Mouse (Mus musculus) limb, embryonic 11.5 days (tissue): ENCODE data around the gene Cela2a. TPM values are rescaled to one million over a fixed set of nuclear protein-coding genes. Genes with fewer than 3 reads are reported as not detected.

Experiments used
- ATAC-seq: fragments of 200-750 bp; cut with Nextera tagmentation; 2 replicates; pipeline ENCODE4 v1.8.0; 2017; ENCODE audit warnings: low read depth; ENCODE audit not compliant: insufficient number of reproducible peaks, low FRiP score, low TSS enrichment
- DNase-seq: peaks from one replicate; pipeline ENCODE4 v3.0.0-alpha.2; 2015; ENCODE audit warnings: low spot score
- H3K27ac ChIP-seq: fragments of 300-500 bp; sonication (generic); replicated peaks from 2 replicates; pipeline ENCODE4 v1.5.1; 2014; ENCODE audit warnings: low read depth, mild to moderate bottlenecking, low read length
- H3K27me3 ChIP-seq: fragments of 300-500 bp; sonication (generic); 2 replicates; pipeline ENCODE4 v1.6.1; 2014; ENCODE audit warnings: mild to moderate bottlenecking, low read length, mixed read lengths; ENCODE audit not compliant: control insufficient read depth, insufficient read depth
- H3K36me3 ChIP-seq: fragments of 300-500 bp; sonication (generic); 2 replicates; pipeline ENCODE4 v1.6.1; 2014; ENCODE audit warnings: mild to moderate bottlenecking, low read length, moderate library complexity, mixed read lengths; ENCODE audit not compliant: control insufficient read depth, insufficient read depth
- H3K4me1 ChIP-seq: fragments of 300-500 bp; sonication (generic); 2 replicates; pipeline ENCODE4 v1.6.1; 2014; ENCODE audit warnings: low read length, mixed read lengths; ENCODE audit not compliant: control insufficient read depth, insufficient read depth
- H3K4me2 ChIP-seq: fragments of 300-500 bp; sonication (generic); 2 replicates; pipeline ENCODE4 v1.6.1; 2014; ENCODE audit warnings: low read depth, mild to moderate bottlenecking, moderate library complexity; ENCODE audit not compliant: severe bottlenecking
- H3K4me3 ChIP-seq: fragments of 300-500 bp; sonication (generic); 2 replicates; pipeline ENCODE4 v1.5.1; 2014; ENCODE audit warnings: low read depth, low read length
- H3K9ac ChIP-seq: fragments of 300-500 bp; sonication (generic); 2 replicates; pipeline ENCODE4 v1.6.1; 2014; ENCODE audit warnings: mild to moderate bottlenecking, low read length
- H3K9me3 ChIP-seq: fragments of 300-500 bp; sonication (generic); 2 replicates; pipeline ENCODE4 v1.6.1; 2016; ENCODE audit warnings: low read length; ENCODE audit not compliant: control insufficient read depth
- WGBS: fragments of 180-500 bp; shearing (Covaris S2); extraction: QIAGEN DNeasy Blood & Tissue Kit; methylation state at CpG from one replicate; pipeline ENCODE4 v1.1.7; 2014; 5-methylcytosine and 5-hydroxymethylcytosine counted together
- polyA plus RNA-seq: library from polyadenylated mRNA; unstranded; fragments of >200 nt; fragmentation: Nextera tagmentation; extraction: Ambion mirVana; gene quantifications from 2 replicates; pipeline ENCODE4 v1.2.1, GENCODE M21; 2014

Cela2a gene
- polyA plus RNA-seq, 1 experiment from 2014 or later, result not detected

DNA sequence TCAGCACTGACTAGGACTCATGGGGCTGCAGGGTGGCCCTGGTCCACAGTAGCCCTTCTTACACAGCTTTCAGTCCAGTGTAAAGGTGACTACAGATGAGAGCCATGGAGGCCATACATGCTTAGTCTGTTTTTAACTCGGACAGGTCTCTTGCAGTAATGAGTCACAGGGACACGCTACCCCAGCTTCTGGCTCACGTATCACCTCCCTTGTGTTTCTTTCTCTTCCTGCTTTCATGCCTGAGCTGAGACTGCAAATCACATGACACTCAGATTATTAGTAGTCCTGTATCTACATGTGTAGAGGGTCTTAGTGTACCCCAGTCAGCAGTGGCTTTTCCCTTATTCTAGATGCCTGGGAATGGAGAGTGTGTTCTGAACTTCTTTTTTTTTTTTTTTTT is 61.0 kb downstream of the Cela2a start:
- no peak overlapping the region for H3K4me3 ChIP-seq
- no peak for ATAC-seq

More for the DNA sequence above, 61.0 kb downstream of the Cela2a start:
- no peak for DNase-seq
- Histone ChIP-seq H3K36me3 (peaks cover 21% of the 10 kb centered on the region), H3K27me3 (no peaks in the 10 kb centered on the region), H3K4me1 (no peaks in the 10 kb centered on the region), H3K27ac (no peak overlapping the region), H3K4me2 (no peak overlapping the region), H3K9me3 (no peaks in the 10 kb centered on the region), H3K9ac (no peak overlapping the region)
- 93% methylated on average over 3 of the region's 3 CpGs for WGBS

Other genes starting within 250 kb of the Cela2a start
- gene Fblim1, start 220.1 kb downstream of the Cela2a start, polyA plus RNA-seq, result 67.2 and 73.2 TPM in 2 replicates
- gene Tmem82, start 207.5 kb downstream of the Cela2a start, polyA plus RNA-seq, result 0.27 and 0.60 TPM in 2 replicates
- not detected in 2 replicates for gene Slc25a34, start 202.3 kb downstream of the Cela2a start, polyA plus RNA-seq
- gene Plekhm2, start 161.3 kb downstream of the Cela2a start, polyA plus RNA-seq, result 3.9 and 4.4 TPM in 2 replicates
- 1.4 and 3.5 TPM in 2 replicates for gene Rsc1a1, start 140.6 kb downstream of the Cela2a start, polyA plus RNA-seq
- gene Ddi2, start 102.7 kb downstream of the Cela2a start, polyA plus RNA-seq, result 22.4 and 25.9 TPM in 2 replicates
- gene Agmat, start 79.5 kb downstream of the Cela2a start, polyA plus RNA-seq, result 0.11 TPM in 1 of 2 replicates, not detected in the other
- 3.1 and 3.6 TPM in 2 replicates for gene Dnajc16, start 35.2 kb downstream of the Cela2a start, polyA plus RNA-seq
- gene Casp9, start 32.5 kb downstream of the Cela2a start, polyA plus RNA-seq, result 16.9 and 19.0 TPM in 2 replicates
- gene Ctrc, start 20.2 kb upstream of the Cela2a start, polyA plus RNA-seq, result not detected in 2 replicates
- gene Efhd2, start 48.8 kb upstream of the Cela2a start, polyA plus RNA-seq, result 17.5 and 19.8 TPM in 2 replicates
- 0.64 and 0.68 TPM in 2 replicates for gene Fhad1, start 188.9 kb upstream of the Cela2a start, polyA plus RNA-seq